ENCODE assay signal across 16 mouse cellular contexts in the genomic region with DNA sequence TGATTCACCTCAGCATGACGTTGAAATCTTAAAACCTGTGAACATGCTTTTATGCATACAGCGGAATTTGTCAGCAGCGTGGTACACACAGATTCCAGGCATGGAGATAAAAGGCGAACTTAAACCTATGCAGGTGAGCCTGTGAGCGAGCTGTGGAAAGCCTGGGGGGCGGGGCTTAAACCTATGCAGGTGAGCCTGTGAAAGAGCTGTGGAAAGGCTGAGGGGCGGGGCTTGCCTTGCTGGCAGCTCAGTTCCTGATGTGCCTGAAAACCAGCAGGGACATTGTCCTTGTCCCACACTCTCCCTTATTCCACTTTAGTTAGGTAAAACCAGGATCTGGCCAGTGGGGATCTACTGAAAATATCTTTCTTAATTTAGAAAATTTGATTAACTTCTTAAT.
DNase-seq lines count a peak whose midpoint lies in the region; ATAC-seq and TF ChIP-seq lines count a peak whose summit lies in the region.
"Had no signal": no experiment of that assay in that cellular context is flagged by ENCODE, and none has a peak within 500 bp of the region (broad histone marks: within the 10 kb centered on the region; RNA-seq: fewer than 3 reads in every experiment).

No protein-coding gene starts in this region.

- H3K4me1 ChIP-seq in embryonic facial prominence, embryonic 11.5 days (ENCODE audit: control insufficient read depth, insufficient read depth, low read length), result no peaks in the 10 kb centered on the region
- no peaks in the 10 kb centered on the region for H3K4me1 ChIP-seq in lung, embryonic 14.5 days (ENCODE audit: insufficient read depth)
- no peaks in the 10 kb centered on the region for H3K4me1 ChIP-seq in stomach, embryonic 15.5 days
- H3K4me1 ChIP-seq in forebrain, embryonic 10.5 days, result no peaks in the 10 kb centered on the region
- no peaks in the 10 kb centered on the region for H3K4me1 ChIP-seq in forebrain, embryonic 12.5 days
- H3K4me1 ChIP-seq: embryonic facial prominence, embryonic 13.5 days; forebrain, embryonic 13.5 days; heart, embryonic 12.5 days; liver, embryonic 15.5 days; neural tube, embryonic 15.5 days had no signal

- peak; percentile 49 for DNase-seq in testis, postnatal 10 days (ENCODE audit: low spot score)
- no peak for DNase-seq in testis, postnatal 14 days (ENCODE audit: low spot score)
- DNase-seq in embryonic facial prominence, embryonic 11.5 days (ENCODE audit: low spot score), result peak; percentile 26
- DNase-seq in lung, embryonic 14.5 days, result peak; percentile 68
- DNase-seq in forebrain, embryonic 10.5 days (ENCODE audit: extremely low spot score, low spot score), result no peak
- DNase-seq in heart, adult 9 months (ENCODE audit: low spot score in 2 of 2), result no peak
- DNase-seq: adrenal gland, postnatal 36 days; gastrocnemius, postnatal 36 days; heart, postnatal 4 days had no signal

- TF ChIP-seq CTCF in lung, embryonic 14.5 days (IDR thresholded peaks at IDR 0.05; ENCODE audit: low read depth), result no peak

- H3K9me3 ChIP-seq in embryonic facial prominence, embryonic 11.5 days (replicated peaks; ENCODE audit: control insufficient read depth, low read length), result no peaks in the 10 kb centered on the region
- no peaks in the 10 kb centered on the region for H3K9me3 ChIP-seq in lung, embryonic 14.5 days (ENCODE audit: low read depth, low read length)
- no peaks in the 10 kb centered on the region for H3K9me3 ChIP-seq in stomach, embryonic 15.5 days
- no peaks in the 10 kb centered on the region for H3K9me3 ChIP-seq in forebrain, embryonic 10.5 days
- H3K9me3 ChIP-seq in forebrain, embryonic 12.5 days, result no peaks in the 10 kb centered on the region
- H3K9me3 ChIP-seq: embryonic facial prominence, embryonic 13.5 days; forebrain, embryonic 13.5 days; heart, embryonic 12.5 days; liver, embryonic 15.5 days; neural tube, embryonic 15.5 days had no signal

- no peaks in the 10 kb centered on the region for H3K36me3 ChIP-seq in embryonic facial prominence, embryonic 11.5 days (replicated peaks; ENCODE audit: control insufficient read depth, insufficient read depth, low read depth, low read length)
- H3K36me3 ChIP-seq in lung, embryonic 14.5 days (ENCODE audit: insufficient read depth), result peaks cover 50% of the 10 kb centered on the region
- no peaks in the 10 kb centered on the region for H3K36me3 ChIP-seq in stomach, embryonic 15.5 days
- H3K36me3 ChIP-seq in forebrain, embryonic 10.5 days (replicated peaks), result peaks cover 45% of the 10 kb centered on the region
- peaks cover 31% of the 10 kb centered on the region for H3K36me3 ChIP-seq in forebrain, embryonic 12.5 days (replicated peaks)

- H3K27ac ChIP-seq in embryonic facial prominence, embryonic 11.5 days (replicated peaks; ENCODE audit: low read depth, low read length), result no peak overlapping the region
- H3K27ac ChIP-seq in lung, embryonic 14.5 days (ENCODE audit: low read depth), result no peak overlapping the region
- no peak overlapping the region for H3K27ac ChIP-seq in stomach, embryonic 15.5 days
- H3K27ac ChIP-seq in forebrain, embryonic 10.5 days, result no peak overlapping the region
- H3K27ac ChIP-seq in forebrain, embryonic 12.5 days, result no peak overlapping the region
- H3K27ac ChIP-seq: embryonic facial prominence, embryonic 13.5 days; forebrain, embryonic 13.5 days; liver, embryonic 15.5 days; neural tube, embryonic 15.5 days had no signal

- WGBS in embryonic facial prominence, embryonic 11.5 days, result 75% methylated on average over 7 of the region's 7 CpGs
- WGBS in lung, embryonic 14.5 days, result 52% methylated on average over 7 of the region's 7 CpGs
- WGBS in stomach, embryonic 15.5 days, result 62% methylated on average over 7 of the region's 7 CpGs
- WGBS in forebrain, embryonic 10.5 days, result 66% methylated on average over 7 of the region's 7 CpGs
- WGBS in forebrain, embryonic 12.5 days, result 73% methylated on average over 7 of the region's 7 CpGs

- H3K4me2 ChIP-seq in embryonic facial prominence, embryonic 11.5 days (ENCODE audit: low read depth, low read length), result no peak overlapping the region
- no peak overlapping the region for H3K4me2 ChIP-seq in lung, embryonic 14.5 days
- H3K4me2 ChIP-seq in stomach, embryonic 15.5 days, result no peak overlapping the region
- H3K4me2 ChIP-seq in forebrain, embryonic 12.5 days, result no peak overlapping the region
- H3K4me2 ChIP-seq: embryonic facial prominence, embryonic 13.5 days; forebrain, embryonic 13.5 days; heart, embryonic 12.5 days; liver, embryonic 15.5 days; neural tube, embryonic 15.5 days had no signal

- H3K9ac ChIP-seq in embryonic facial prominence, embryonic 11.5 days (replicated peaks; ENCODE audit: low read length), result no peak overlapping the region
- H3K9ac ChIP-seq in lung, embryonic 14.5 days, result no peak overlapping the region
- H3K9ac ChIP-seq in stomach, embryonic 15.5 days, result no peak overlapping the region
- H3K9ac ChIP-seq in forebrain, embryonic 12.5 days, result no peak overlapping the region
- H3K9ac ChIP-seq: embryonic facial prominence, embryonic 13.5 days; forebrain, embryonic 13.5 days; heart, embryonic 12.5 days; liver, embryonic 15.5 days; neural tube, embryonic 15.5 days had no signal

- ATAC-seq in embryonic facial prominence, embryonic 11.5 days (replicated peaks; ENCODE audit: insufficient number of reproducible peaks, low FRiP score, low TSS enrichment, low read depth), result no peak
- no peak for ATAC-seq in lung, embryonic 14.5 days (ENCODE audit: insufficient read depth)
- ATAC-seq in stomach, embryonic 15.5 days (ENCODE audit: insufficient read depth, low FRiP score, low read depth), result peak; percentile 63; the same call in 1 of the 2 replicates
- ATAC-seq in forebrain, embryonic 12.5 days (ENCODE audit: low FRiP score), result no peak
- ATAC-seq: forebrain, embryonic 13.5 days had no signal

- H3K4me3 ChIP-seq in embryonic facial prominence, embryonic 11.5 days (ENCODE audit: low read depth, low read length), result no peak overlapping the region
- no peak overlapping the region for H3K4me3 ChIP-seq in lung, embryonic 14.5 days (ENCODE audit: low read depth, low read length)
- no peak overlapping the region for H3K4me3 ChIP-seq in stomach, embryonic 15.5 days (replicated peaks)
- no peak overlapping the region for H3K4me3 ChIP-seq in forebrain, embryonic 10.5 days
- no peak overlapping the region for H3K4me3 ChIP-seq in forebrain, embryonic 12.5 days (replicated peaks)
- H3K4me3 ChIP-seq: embryonic facial prominence, embryonic 13.5 days; forebrain, embryonic 13.5 days; heart, embryonic 12.5 days; liver, embryonic 15.5 days; neural tube, embryonic 15.5 days had no signal

- H3K27me3 ChIP-seq in embryonic facial prominence, embryonic 11.5 days (ENCODE audit: control insufficient read depth, insufficient read depth, low read length), result no peaks in the 10 kb centered on the region
- H3K27me3 ChIP-seq in lung, embryonic 14.5 days (ENCODE audit: insufficient read depth, low read length), result no peaks in the 10 kb centered on the region
- H3K27me3 ChIP-seq in stomach, embryonic 15.5 days (replicated peaks), result no peaks in the 10 kb centered on the region
- H3K27me3 ChIP-seq in forebrain, embryonic 10.5 days (ENCODE audit: poor library complexity, severe bottlenecking), result peaks cover 32% of the 10 kb centered on the region
- H3K27me3 ChIP-seq in forebrain, embryonic 12.5 days, result peaks cover 11% of the 10 kb centered on the region; the same call in 1 of the 2 replicates
- H3K27me3 ChIP-seq: embryonic facial prominence, embryonic 13.5 days; forebrain, embryonic 13.5 days; heart, embryonic 12.5 days; liver, embryonic 15.5 days; neural tube, embryonic 15.5 days had no signal

Comparison
In these comparisons a context has a peak if more than half of its experiments do, and no peak if none do; other contexts are left out.
1. DNase-seq: peak in testis, postnatal 10 days (single experiment), embryonic facial prominence, embryonic 11.5 days (single experiment) and lung, embryonic 14.5 days (single experiment); none in testis, postnatal 14 days (single experiment), forebrain, embryonic 10.5 days (single experiment) and heart, adult 9 months (0 of 2).